Mouse (Mus musculus) embryo, embryonic 11.5 days (tissue): ENCODE data around the gene Btbd9.

Source experiments
- DNase-seq: peaks from one replicate; pipeline ENCODE4 v3.0.0-alpha.2; 2012; ENCODE audit warnings: low read depth, low spot score

Gene Btbd9

GRCm38 (mm10) chr17:30245308-30245706 lies 331.0 kb downstream of the Btbd9 start:
- no peak for DNase-seq

DNA sequence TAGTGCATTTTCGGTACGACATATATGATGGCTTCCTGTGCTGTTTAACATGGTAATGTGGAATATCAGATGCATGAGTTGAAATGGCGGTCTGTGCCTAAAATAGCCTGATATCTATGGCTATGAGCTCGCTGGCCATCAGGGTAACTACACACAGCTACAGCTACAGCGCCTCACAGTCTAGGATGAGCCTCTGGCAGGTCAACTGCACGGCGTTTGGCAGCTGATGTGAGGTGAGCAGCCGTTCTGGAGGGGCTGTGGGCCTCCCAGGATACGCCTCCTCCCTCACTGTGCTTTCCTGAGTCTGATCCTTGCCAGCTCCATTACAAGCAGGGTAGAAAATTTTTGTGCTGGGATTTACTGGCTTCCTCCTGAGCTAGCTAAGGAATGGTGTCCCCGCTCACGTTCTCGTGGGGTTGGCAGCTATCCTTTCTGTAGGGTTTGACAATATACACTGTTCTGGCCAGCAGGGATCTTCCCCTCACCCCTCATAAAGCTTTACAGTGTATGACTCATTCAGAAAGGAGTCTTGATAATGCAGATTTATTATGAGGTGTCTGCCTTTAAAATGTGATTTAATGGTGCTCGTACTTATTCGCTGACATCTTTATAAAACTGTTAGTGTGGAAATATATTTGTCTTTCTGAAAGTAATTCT lies 331.5 kb downstream of the Btbd9 start:
- DNase-seq, result no peak

DNA sequence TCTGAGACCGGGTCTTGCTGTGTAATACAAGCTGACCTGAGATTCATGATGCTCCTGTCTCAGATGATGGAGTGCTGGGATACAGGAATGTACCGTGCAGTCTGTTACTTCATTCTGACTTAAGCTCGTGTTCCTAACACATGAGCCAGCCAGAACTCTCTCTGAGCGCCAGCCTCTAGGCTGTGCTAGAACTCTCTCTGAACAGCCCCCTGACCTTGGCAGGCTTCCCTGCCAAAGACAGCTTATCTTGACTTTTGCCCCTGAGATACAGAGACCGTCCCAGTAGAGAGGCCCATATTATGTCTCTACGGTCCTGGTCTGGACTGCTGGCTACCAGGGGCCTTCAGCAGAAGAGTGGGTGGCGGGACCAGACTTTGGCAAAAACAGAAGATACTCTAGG lies 332.7 kb downstream of the Btbd9 start:
- no peak for DNase-seq

DNA sequence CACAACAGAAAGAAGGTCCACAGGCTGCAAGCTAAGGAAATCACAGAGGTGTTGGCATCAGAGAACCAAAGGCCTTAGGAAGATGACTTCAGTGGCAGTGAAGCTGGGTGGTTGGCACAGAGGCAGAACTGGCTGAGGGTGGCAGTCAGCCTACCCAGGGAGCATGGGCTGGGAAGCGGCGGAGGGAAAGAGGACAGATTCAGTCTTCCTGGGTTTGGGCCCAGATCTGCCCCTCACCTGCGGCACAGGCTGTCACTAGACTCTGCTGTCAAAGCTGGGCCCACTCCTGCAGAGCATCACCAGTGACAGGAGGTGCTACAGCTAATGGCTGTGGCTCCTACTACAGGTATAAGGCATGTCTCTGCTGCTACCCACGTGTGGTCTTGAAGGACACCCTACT lies 333.6 kb downstream of the Btbd9 start:
- no peak for DNase-seq

GRCm38 (mm10) chr17:30241720-30242322 lies 334.5 kb downstream of the Btbd9 start:
- DNase-seq, result no peak

GRCm38 (mm10) chr17:30241061-30241460 lies 335.2 kb downstream of the Btbd9 start:
- DNase-seq, result no peak

- DNase-seq, result no peak
Measured at GRCm38 (mm10) chr17:30240659-30241058, 335.6 kb downstream of the Btbd9 start.

DNA sequence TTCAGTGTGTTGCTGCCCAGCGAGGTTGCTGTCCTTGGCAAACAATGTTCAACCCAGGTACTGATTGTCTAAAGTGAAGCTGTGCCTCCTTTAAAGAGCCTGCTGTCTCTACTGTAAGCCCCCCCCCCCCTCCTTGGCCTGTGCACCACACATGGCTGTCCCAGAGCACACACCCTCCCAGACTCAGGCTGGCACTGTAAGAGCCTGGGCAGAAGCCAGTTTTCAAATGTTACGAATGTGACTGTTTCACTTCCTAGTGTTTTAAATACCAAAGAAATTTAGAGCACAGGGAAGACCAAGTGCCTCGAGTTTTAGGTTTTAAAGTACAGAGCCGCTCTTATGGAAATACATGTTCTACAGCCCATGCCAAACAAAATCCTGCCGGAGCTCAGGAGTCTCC lies 336.8 kb downstream of the Btbd9 start:
- no peak for DNase-seq

GRCm38 (mm10) chr17:30237600-30237999 lies 338.7 kb downstream of the Btbd9 start:
- no peak for DNase-seq

- no peak for DNase-seq
Measured at GRCm38 (mm10) chr17:30236611-30237010, 339.7 kb downstream of the Btbd9 start.

DNA sequence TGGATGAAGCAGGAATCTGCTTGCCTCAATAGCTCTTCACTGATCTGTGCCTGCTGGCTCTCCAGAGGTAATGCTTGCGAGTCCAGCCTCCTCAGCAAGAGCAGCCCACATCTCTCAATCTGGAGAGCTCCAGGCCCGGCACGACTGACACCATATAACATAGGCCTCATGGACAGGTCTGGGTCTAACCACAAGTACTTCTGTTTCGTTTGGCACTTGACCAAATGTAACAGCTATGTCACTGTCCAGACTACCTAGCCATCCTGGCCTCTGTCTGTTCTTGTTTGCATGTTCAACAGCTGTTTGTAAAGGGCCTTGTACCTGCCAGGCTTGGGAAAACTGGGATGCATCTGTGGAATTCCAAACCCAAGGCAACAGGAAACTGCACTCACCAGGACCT lies 340.9 kb downstream of the Btbd9 start:
- DNase-seq, result no peak

DNA sequence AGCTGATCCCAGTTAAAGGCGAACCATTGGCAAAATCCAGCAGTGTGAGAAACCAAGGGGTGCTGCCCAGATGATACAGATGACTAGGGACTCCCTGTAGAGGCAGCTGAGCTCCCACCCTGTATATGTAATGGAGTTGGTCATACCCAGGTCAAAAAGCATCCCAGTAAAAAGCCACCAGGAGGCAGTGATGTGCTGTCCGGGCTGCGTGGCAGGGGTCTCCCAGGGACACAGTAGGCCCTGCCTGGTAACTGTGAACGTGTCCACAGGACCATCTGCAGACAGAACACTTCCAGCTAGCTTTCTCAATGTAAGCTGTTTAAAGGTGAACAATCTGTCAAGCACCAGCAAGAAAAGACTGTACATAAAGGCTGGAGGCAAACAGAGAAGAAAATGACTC lies 343.6 kb downstream of the Btbd9 start:
- DNase-seq, result no peak

GRCm38 (mm10) chr17:30231483-30231882 lies 344.8 kb downstream of the Btbd9 start:
- DNase-seq, result no peak

DNA sequence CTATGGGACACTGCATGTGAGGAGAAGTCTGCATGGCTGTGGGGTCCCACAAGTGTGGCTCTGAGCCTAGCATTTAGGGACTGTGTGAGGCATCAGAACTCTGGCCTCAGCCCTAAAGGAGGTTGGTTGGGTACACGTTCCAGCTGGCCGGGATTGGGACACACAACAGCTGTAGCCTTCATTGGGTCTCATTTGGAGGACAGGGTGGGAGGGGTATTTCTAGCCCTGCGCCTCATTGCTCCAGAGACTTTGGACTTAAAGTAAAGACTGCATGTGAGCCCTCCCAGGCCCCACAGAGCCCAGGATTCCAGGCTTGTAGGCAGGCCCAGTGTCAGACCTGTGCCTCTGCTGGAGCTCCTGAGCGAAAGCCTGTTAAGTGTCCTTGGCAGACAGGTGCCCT lies 345.9 kb downstream of the Btbd9 start:
- no peak for DNase-seq

- DNase-seq, result no peak
Measured at GRCm38 (mm10) chr17:30228439-30229215, 347.7 kb downstream of the Btbd9 start.

- no peak for DNase-seq
Measured at GRCm38 (mm10) chr17:30225030-30225740, 351.1 kb downstream of the Btbd9 start.

- no peak for DNase-seq
Measured at GRCm38 (mm10) chr17:30222837-30223236, 353.5 kb downstream of the Btbd9 start.

DNA sequence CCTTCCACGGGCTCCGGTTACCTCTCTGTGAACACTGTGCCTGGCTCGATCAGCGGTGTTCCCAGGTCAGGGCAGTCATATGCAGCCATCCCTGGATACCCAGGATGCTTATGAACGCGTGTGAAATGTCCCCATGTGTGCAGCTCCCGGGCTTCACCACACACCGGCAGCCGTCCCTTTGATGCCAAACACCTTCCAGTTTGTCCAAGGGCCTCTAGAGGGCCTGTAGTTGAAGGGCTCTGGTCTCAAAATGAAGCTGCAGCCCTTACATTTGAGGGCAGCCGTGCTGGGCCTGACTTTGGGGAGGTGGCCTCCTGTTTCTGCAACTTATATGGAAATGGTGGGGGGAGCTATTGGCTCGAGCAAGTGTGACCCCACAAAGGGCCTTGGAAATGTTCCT lies 353.9 kb downstream of the Btbd9 start:
- no peak for DNase-seq

DNA sequence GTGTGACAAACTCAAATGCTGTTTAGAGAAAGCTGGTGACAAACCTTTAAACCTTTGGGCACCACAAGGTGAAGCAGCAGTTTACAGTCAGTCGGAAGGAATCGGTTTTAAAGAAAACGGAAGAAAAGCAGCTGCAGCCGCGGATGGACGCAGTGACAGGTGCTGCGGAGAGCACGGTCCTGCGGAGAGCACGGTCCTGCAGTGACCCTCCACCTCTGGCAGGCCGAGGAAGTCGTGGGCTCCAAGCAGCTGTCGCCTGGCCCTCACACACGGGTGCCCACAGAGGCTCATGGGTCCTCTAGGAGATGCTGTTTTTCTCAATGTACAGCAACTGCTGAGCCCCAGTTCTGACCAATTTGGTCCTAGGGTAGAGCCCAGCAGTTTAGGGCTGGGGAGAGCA lies 354.6 kb downstream of the Btbd9 start:
- DNase-seq, result no peak

DNA sequence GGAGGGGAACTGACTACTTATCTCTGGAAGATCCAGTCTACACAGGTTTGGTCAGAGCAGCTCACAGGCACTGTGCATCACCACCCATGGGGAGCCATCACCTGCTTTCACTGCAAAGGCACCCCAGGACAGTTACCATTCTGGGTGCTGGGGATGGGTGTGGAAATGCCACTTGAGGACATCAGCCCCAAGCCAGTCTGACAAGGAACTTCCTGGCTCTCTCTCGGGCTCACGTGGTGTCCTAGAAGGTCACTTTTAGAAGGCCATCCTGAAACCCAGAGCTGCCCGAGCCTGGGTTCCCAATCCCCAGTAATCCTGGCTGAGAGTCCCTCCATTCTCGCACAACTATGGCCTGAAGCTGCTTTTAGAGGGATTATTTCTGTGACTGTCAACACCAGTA lies 360.5 kb downstream of the Btbd9 start:
- DNase-seq, result no peak

GRCm38 (mm10) chr17:30214393-30214792 lies 361.9 kb downstream of the Btbd9 start:
- no peak for DNase-seq

GRCm38 (mm10) chr17:30213371-30213770 lies 362.9 kb downstream of the Btbd9 start:
- no peak for DNase-seq
